Mouse (Mus musculus) neural tube, embryonic 15.5 days (tissue): ENCODE results near the gene Trpc4ap. TPM values are rescaled to one million over a fixed set of nuclear protein-coding genes. Genes with fewer than 3 reads are reported as not detected.

Experiments used
- ATAC-seq: fragments of 200-750 bp; cut with Nextera tagmentation; 2 replicates; pipeline ENCODE4 v1.8.0; 2017; ENCODE audit warnings: mild to moderate bottlenecking, moderate TSS enrichment, moderate library complexity; ENCODE audit not compliant: low FRiP score
- H3K27ac ChIP-seq: fragments of 300-500 bp; sonication (generic); replicated peaks from 2 replicates; pipeline ENCODE4 v1.5.1; 2015; ENCODE audit warnings: mild to moderate bottlenecking, inconsistent platforms
- H3K27me3 ChIP-seq: fragments of 300-500 bp; sonication (generic); replicated peaks from 2 replicates; pipeline ENCODE4 v1.6.1; 2015; ENCODE audit warnings: inconsistent platforms
- H3K36me3 ChIP-seq: fragments of 300-500 bp; sonication (generic); 2 replicates; pipeline ENCODE4 v1.6.1; 2015; ENCODE audit warnings: inconsistent platforms
- H3K4me1 ChIP-seq: fragments of 300-500 bp; sonication (generic); 2 replicates; pipeline ENCODE4 v1.6.1; 2015; ENCODE audit warnings: inconsistent platforms
- H3K4me2 ChIP-seq: fragments of 300-500 bp; sonication (generic); 2 replicates; pipeline ENCODE4 v1.6.1; 2015; ENCODE audit warnings: inconsistent platforms, mild to moderate bottlenecking, moderate library complexity
- H3K4me3 ChIP-seq: fragments of 300-500 bp; sonication (generic); replicated peaks from 2 replicates; pipeline ENCODE4 v1.5.1; 2015; ENCODE audit warnings: mild to moderate bottlenecking, inconsistent platforms
- H3K9ac ChIP-seq: fragments of 300-500 bp; sonication (generic); replicated peaks from 2 replicates; pipeline ENCODE4 v1.6.1; 2015; ENCODE audit warnings: mild to moderate bottlenecking, inconsistent platforms
- H3K9me3 ChIP-seq: fragments of 300-500 bp; sonication (generic); replicated peaks from 2 replicates; pipeline ENCODE4 v1.6.1; 2016; ENCODE audit warnings: inconsistent platforms
- WGBS: fragments of 180-500 bp; shearing (Covaris S2); methylation state at CpG from one replicate; pipeline ENCODE4 v1.1.7; 2015; ENCODE audit warnings: mixed read lengths; 5-methylcytosine and 5-hydroxymethylcytosine counted together
- polyA plus RNA-seq: library from polyadenylated mRNA; unstranded; fragments of >200 nt; fragmentation: Nextera tagmentation; extraction: Ambion mirVana; gene quantifications from 2 replicates; pipeline ENCODE4 v1.2.1, GENCODE M21; 2015

Trpc4ap gene
- polyA plus RNA-seq, 1 experiment from 2014 or later, result 157 TPM

DNA sequence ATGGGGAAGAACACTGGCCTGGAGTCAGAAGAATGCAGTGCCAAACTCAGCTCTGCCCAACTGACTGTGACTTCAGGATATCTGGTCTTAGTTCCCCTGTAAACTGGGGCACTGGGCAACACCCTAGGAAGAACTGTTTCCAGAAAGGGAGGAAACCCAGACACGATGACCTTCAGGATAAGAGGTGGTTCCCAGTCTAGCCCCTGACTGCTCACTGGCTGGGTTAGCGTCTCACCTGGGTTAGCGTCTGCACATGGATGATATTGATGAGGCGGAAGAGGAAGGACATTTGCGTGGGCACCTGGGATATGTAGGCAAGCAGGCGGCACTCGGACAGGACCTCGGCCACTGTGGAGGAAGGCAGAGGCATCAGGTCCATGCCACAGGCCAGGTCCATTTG lies 56.2 kb downstream of the Trpc4ap start:
- Histone ChIP-seq H3K4me3 (no peak overlapping the region), H3K9me3 (no peaks in the 10 kb centered on the region), H3K27me3 (peaks cover 42% of the 10 kb centered on the region), H3K4me2 (no peak overlapping the region), H3K4me1 (peaks cover 5% of the 10 kb centered on the region; the same call in 1 of the 2 replicates), H3K27ac (no peak overlapping the region), H3K36me3 (peaks cover 94% of the 10 kb centered on the region), H3K9ac (no peak overlapping the region)
- 95% methylated on average over 8 of the region's 8 CpGs for WGBS
- no peak for ATAC-seq

DNA sequence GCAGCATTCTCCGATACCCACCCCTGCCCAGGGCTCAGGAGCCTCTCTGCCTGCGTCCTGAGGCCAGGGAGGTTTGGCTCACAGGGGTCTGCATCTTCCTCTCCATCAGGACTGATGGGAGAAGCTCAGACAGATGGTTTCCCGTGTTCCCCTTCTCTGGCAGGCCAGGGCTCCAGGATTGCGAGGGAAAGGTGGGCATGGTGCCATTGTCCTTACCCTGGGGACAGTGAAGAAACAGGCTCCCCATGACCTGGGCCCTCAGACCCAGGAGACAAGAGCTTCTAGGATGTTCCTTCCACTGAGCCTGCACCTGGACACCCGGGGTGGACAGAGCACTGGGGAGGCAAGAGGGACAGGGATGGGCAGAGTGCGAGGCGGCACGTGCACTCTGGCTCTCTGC lies 57.6 kb downstream of the Trpc4ap start:
- 94% methylated on average over 8 of the region's 8 CpGs for WGBS
- no peak overlapping the region for H3K27ac ChIP-seq
- ATAC-seq, result no peak

GRCm38 (mm10) chr2:155633731-155634130 lies 58.5 kb downstream of the Trpc4ap start:
- H3K4me3 ChIP-seq, result no peak overlapping the region
- H3K27ac ChIP-seq, result no peak overlapping the region
- WGBS, result 89% methylated on average over 9 of the region's 9 CpGs
- H3K9me3 ChIP-seq, result no peaks in the 10 kb centered on the region
- H3K4me1 ChIP-seq, result peaks cover 23% of the 10 kb centered on the region
- H3K36me3 ChIP-seq, result peaks cover 73% of the 10 kb centered on the region
- H3K9ac ChIP-seq, result no peak overlapping the region
- peaks cover 61% of the 10 kb centered on the region for H3K27me3 ChIP-seq
- H3K4me2 ChIP-seq, result no peak overlapping the region
- ATAC-seq, result no peak

More for the DNA sequence above, 57.6 kb downstream of the Trpc4ap start:
- no peak overlapping the region for H3K4me3 ChIP-seq
- no peak overlapping the region for H3K9ac ChIP-seq
- peaks cover 80% of the 10 kb centered on the region for H3K36me3 ChIP-seq
- H3K27me3 ChIP-seq, result peaks cover 56% of the 10 kb centered on the region
- H3K4me2 ChIP-seq, result no peak overlapping the region
- no peaks in the 10 kb centered on the region for H3K9me3 ChIP-seq
- H3K4me1 ChIP-seq, result peaks cover 14% of the 10 kb centered on the region

DNA sequence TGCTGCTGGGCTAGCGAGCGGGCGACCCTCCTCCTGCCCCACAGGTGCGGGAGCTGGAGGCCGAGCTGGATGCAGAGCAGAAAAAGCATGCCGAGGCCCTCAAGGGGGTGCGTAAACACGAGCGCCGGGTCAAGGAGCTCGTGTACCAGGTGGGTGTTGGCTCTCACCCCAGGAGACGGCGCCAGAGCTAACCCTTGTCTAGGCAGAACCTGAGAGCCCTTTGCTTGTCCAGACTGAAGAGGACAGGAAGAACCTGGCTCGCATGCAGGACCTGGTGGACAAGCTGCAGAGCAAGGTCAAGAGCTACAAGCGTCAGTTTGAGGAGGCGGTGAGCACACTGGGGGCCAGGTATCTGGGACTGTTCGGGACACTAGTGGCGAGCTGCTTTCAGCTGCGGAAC lies 59.1 kb downstream of the Trpc4ap start:
- WGBS, result 70% methylated on average over 19 of the region's 19 CpGs
- H3K27me3 ChIP-seq, result peaks cover 67% of the 10 kb centered on the region
- no peak overlapping the region for H3K9ac ChIP-seq
- no peak overlapping the region for H3K27ac ChIP-seq
- H3K9me3 ChIP-seq, result no peaks in the 10 kb centered on the region
- no peak for ATAC-seq
- no peak overlapping the region for H3K4me3 ChIP-seq
- no peak overlapping the region for H3K4me2 ChIP-seq
- peaks cover 68% of the 10 kb centered on the region for H3K36me3 ChIP-seq
- peaks cover 23% of the 10 kb centered on the region for H3K4me1 ChIP-seq

GRCm38 (mm10) chr2:155632138-155632936 lies 59.8 kb downstream of the Trpc4ap start:
- 77% methylated on average over 30 of the region's 30 CpGs for WGBS
- Histone ChIP-seq H3K4me1 (peaks cover 23% of the 10 kb centered on the region), H3K27me3 (peaks cover 75% of the 10 kb centered on the region), H3K36me3 (peaks cover 60% of the 10 kb centered on the region), H3K4me3 (no peak overlapping the region), H3K9me3 (no peaks in the 10 kb centered on the region), H3K4me2 (no peak overlapping the region), H3K27ac (no peak overlapping the region), H3K9ac (no peak overlapping the region)
- no peak for ATAC-seq

DNA sequence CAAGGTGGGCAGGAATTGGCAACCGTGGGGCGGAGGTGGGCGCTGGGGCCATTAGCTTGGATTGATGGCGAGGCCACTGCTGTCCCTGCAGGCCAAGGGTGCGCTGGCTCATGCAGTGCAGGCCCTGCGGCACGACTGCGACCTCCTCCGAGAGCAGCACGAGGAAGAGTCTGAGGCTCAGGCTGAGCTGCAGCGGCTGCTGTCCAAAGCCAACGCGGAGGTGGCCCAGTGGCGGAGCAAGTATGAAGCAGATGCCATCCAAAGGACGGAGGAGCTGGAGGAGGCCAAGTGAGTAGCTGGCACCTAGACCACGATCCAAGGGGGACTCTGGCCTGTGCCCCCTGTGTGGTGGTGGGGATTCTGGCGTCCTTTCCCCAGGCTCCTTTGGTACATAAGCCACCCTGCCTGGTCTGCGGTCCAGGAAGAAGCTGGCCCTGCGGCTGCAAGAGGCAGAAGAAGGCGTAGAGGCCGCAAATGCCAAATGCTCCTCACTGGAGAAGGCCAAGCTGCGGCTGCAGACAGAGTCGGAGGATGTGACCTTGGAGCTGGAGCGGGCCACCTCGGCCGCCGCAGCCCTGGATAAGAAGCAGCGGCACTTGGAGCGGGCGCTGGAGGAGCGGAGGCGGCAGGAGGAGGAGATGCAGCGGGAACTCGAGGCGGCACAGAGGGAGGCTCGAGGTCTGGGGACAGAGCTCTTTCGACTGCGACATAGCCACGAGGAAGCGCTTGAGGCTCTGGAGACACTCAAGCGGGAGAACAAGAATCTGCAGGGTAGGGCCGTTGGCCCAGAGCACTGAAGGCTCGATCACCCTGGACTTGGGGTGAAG lies 61.4 kb downstream of the Trpc4ap start:
- Histone ChIP-seq H3K27me3 (peaks cover 77% of the 10 kb centered on the region), H3K4me2 (no peak overlapping the region)
- WGBS, result 27% methylated on average over 43 of the region's 43 CpGs

GRCm38 (mm10) chr2:155630153-155630552 lies 62.0 kb downstream of the Trpc4ap start:
- Histone ChIP-seq H3K4me2 (no peak overlapping the region), H3K9me3 (no peaks in the 10 kb centered on the region), H3K4me1 (peaks cover 26% of the 10 kb centered on the region), H3K4me3 (no peak overlapping the region), H3K36me3 (peaks cover 38% of the 10 kb centered on the region), H3K9ac (no peak overlapping the region), H3K27me3 (peaks cover 76% of the 10 kb centered on the region), H3K27ac (no peak overlapping the region)
- WGBS, result 34% methylated on average over 20 of the region's 20 CpGs
- no peak for ATAC-seq

More for the DNA sequence above, 61.4 kb downstream of the Trpc4ap start:
- Histone ChIP-seq H3K4me3 (no peak overlapping the region), H3K36me3 (peaks cover 45% of the 10 kb centered on the region), H3K9me3 (no peaks in the 10 kb centered on the region), H3K27ac (no peak overlapping the region), H3K9ac (no peak overlapping the region), H3K4me1 (peaks cover 26% of the 10 kb centered on the region)
- no peak for ATAC-seq

DNA sequence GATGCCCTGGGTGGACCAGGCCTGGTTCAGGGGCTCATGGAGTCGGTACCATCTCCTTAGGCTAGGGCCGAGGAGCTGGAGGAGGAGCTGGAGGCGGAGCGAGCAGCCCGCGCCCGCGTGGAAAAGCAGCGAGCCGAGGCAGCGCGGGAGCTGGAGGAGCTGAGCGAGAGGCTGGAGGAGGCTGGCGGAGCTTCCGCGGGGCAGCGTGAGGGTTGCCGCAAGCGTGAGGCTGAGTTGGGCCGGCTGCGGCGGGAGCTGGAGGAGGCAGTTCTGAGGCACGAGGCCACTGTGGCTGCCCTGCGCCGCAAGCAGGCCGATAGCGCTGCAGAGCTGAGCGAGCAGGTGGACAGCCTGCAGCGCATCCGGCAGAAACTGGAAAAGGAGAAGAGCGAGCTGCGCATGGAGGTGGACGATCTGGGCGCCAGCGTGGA lies 62.9 kb downstream of the Trpc4ap start:
- H3K9ac ChIP-seq, result peak overlapping the region; percentile 48
- peak overlapping the region; percentile 29; the same call in 1 of the 2 replicates for H3K27ac ChIP-seq
- peaks cover 68% of the 10 kb centered on the region for H3K27me3 ChIP-seq
- ATAC-seq, result peak; percentile 54
- under 1% methylated on average over 35 of the region's 35 CpGs for WGBS
- peak overlapping the region; percentile 40 for H3K4me3 ChIP-seq
- H3K4me1 ChIP-seq, result peaks cover 26% of the 10 kb centered on the region
- no peaks in the 10 kb centered on the region for H3K9me3 ChIP-seq
- peaks cover 29% of the 10 kb centered on the region for H3K36me3 ChIP-seq
- peak overlapping the region; percentile 74 for H3K4me2 ChIP-seq

- Histone ChIP-seq H3K36me3 (peaks cover 22% of the 10 kb centered on the region), H3K4me1 (peaks cover 26% of the 10 kb centered on the region), H3K27ac (no peak overlapping the region), H3K9ac (no peak overlapping the region), H3K4me3 (no peak overlapping the region), H3K27me3 (peaks cover 60% of the 10 kb centered on the region), H3K4me2 (peak overlapping the region; percentile 74), H3K9me3 (no peaks in the 10 kb centered on the region)
- ATAC-seq, result no peak
- WGBS, result 74% methylated on average over 13 of the region's 13 CpGs
These were observed 63.7 kb downstream of the Trpc4ap start for GRCm38 (mm10) chr2:155628519-155628918.

DNA sequence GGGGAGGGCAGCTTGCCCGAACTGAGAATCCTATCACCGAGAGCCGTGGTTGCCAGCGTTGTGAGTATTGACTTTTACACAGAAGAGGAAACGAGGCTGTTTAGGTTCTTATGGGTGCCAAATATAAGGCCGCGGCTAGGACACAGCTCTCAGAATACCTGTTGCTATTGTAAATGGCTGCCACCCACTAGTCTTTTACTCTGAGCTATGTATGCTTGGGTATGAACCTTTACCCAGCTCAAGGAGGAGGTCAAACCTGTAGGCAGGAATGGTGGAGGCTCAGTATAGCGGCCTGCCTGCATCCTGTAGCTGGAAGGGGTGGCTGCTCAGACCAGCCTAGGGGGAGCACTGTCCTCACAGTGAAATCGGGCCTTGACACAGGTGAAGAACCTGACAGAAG lies 64.1 kb downstream of the Trpc4ap start:
- peaks cover 26% of the 10 kb centered on the region for H3K4me1 ChIP-seq
- peaks cover 56% of the 10 kb centered on the region for H3K27me3 ChIP-seq
- WGBS, result 84% methylated on average over 9 of the region's 9 CpGs
- no peak for ATAC-seq
- H3K9me3 ChIP-seq, result no peaks in the 10 kb centered on the region
- H3K4me3 ChIP-seq, result no peak overlapping the region
- no peak overlapping the region for H3K4me2 ChIP-seq
- H3K27ac ChIP-seq, result no peak overlapping the region
- H3K9ac ChIP-seq, result no peak overlapping the region
- peaks cover 18% of the 10 kb centered on the region for H3K36me3 ChIP-seq

GRCm38 (mm10) chr2:155627030-155627738 lies 65.0 kb downstream of the Trpc4ap start:
- H3K36me3 ChIP-seq, result peaks cover 9% of the 10 kb centered on the region
- H3K4me3 ChIP-seq, result no peak overlapping the region
- no peak overlapping the region for H3K9ac ChIP-seq
- peaks cover 26% of the 10 kb centered on the region for H3K4me1 ChIP-seq
- 48% methylated on average over 21 of the region's 21 CpGs for WGBS
- no peak for ATAC-seq
- no peak overlapping the region for H3K4me2 ChIP-seq
- peaks cover 47% of the 10 kb centered on the region for H3K27me3 ChIP-seq
- H3K9me3 ChIP-seq, result no peaks in the 10 kb centered on the region
- no peak overlapping the region for H3K27ac ChIP-seq
